Mouse (Mus musculus): ENCODE measurements around the gene Efcab11. TPM values are rescaled to one million over a fixed set of nuclear protein-coding genes. Genes with fewer than 3 reads are reported as not detected.
A peak's percentile ranks its signal among the peaks of the same experiment; 100 is the strongest.

Efcab11 gene
- polyA plus RNA-seq, 1 experiment from 2014 or later = 24.9 TPM

DNA sequence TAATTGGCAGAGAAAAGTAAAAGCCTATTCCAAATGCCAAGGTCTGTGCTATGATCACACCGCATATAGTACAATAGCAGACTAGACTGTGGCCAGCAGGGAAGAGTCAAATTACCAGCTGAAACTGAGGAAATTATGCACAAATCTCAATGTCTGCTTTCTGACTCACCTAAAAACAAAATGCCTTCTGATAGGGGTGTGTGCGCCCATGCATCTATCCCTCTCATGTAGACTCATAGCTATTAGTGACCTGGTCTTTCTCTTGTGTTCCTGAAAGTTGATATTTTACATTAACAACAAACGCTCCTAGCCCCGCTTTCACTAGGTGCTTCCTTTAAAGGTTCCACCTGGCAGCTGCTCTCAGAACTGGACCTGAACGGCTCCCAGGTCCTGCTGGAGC, 102.5 kb downstream of the Efcab11 start:
- Histone ChIP-seq H3K4me1 (peaks cover 7% of the 10 kb centered on the region), H3K4me3 (no peak overlapping the region), H3K9me3 (replicated peaks) (no peaks in the 10 kb centered on the region), H3K27me3 (ENCODE audit: low read depth, poor library complexity, severe bottlenecking) (no peaks in the 10 kb centered on the region), H3K36me3 (no peaks in the 10 kb centered on the region), H3K27ac (replicated peaks) (no peak overlapping the region)
- no peak for DNase-seq (ENCODE audit: low spot score)
- WGBS = 93% methylated on average over 5 of the region's 5 CpGs

DNA sequence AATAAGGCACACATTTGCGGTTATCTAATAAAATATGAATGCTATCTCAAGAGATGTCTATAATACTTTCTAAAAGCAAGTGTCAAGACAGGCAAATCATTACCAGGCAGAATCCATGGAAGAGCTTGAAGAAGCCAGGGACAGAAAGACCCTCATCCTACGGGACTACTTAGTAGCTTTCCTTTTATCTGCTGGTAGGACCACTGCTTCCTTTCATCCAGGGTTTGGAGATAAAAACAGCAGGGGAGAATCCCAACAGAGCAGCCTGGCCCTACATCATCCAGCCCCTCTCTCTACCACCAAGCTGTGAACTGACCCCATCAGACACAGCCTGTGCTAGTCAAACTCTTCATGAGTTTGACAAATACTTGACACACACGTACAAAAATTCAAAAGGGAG, 103.8 kb downstream of the Efcab11 start:
- WGBS = 80% methylated on average over 3 of the region's 3 CpGs
- Histone ChIP-seq H3K4me3 (no peak overlapping the region), H3K9me3 (replicated peaks) (no peaks in the 10 kb centered on the region), H3K36me3 (no peaks in the 10 kb centered on the region), H3K27ac (replicated peaks) (no peak overlapping the region), H3K27me3 (ENCODE audit: low read depth, poor library complexity, severe bottlenecking) (no peaks in the 10 kb centered on the region), H3K4me1 (peaks cover 12% of the 10 kb centered on the region)
- no peak for DNase-seq (ENCODE audit: low spot score)

DNA sequence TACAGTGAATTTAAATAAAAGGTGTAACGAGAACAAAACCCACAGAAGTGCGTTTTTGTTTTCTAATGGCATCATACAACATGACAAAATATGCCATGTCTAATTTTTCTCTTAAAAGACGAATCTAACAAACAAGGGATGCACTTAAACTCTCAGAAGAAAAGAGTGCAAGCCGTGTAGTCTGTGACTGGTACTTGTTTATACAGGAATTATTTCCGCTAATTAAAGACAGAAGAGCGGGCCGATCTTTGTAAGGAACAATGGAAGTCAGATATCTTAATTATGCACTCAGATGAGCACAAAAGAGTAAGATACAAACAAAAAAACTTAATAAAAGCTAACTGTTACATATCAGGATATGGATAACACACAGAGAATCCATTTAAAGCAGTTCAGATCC, 104.3 kb downstream of the Efcab11 start:
- Histone ChIP-seq H3K4me1 (peaks cover 12% of the 10 kb centered on the region), H3K4me3 (no peak overlapping the region), H3K27me3 (ENCODE audit: low read depth, poor library complexity, severe bottlenecking) (no peaks in the 10 kb centered on the region), H3K9me3 (replicated peaks) (no peaks in the 10 kb centered on the region), H3K27ac (replicated peaks) (no peak overlapping the region), H3K36me3 (no peaks in the 10 kb centered on the region)
- 70% methylated on average over 7 of the region's 7 CpGs for WGBS
- no peak for DNase-seq (ENCODE audit: low spot score)

DNA sequence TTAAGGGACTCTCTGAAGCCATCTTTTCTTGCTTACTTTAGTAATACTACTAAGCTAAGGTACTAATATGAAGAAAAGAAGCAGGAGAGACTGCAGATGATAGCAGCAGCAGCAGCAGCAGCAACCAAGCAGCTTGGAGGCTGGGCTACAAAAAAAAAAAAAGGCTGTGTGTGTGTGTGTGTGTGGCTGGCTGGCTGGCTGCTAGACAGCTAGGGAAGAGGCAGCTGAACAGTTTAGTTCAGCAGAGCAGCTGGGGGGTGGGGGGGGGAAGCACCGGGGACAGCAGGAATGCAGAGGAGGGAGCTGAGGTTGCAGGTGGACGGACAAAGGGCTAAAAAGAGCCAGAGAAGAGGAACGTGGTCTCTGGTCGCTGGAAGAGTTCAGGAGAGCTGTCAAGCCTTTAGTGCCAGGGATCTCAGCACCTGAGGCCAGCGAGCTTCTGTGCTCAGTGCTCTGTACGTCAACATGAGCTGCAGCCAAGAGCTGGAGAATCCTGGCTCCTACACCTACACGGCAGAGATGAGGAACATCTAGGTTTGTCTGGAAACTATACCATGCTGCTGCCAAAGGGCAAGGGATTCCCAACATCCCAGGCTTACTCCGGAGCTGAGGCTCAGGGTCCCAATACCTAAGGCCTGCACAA, 107.6 kb downstream of the Efcab11 start:
- DNase-seq (ENCODE audit: low spot score) = no peak
- Histone ChIP-seq H3K27ac (replicated peaks) (no peak overlapping the region; the same call in 1 of the 2 replicates), H3K4me3 (no peak overlapping the region), H3K4me1 (peaks cover 16% of the 10 kb centered on the region), H3K27me3 (ENCODE audit: low read depth, poor library complexity, severe bottlenecking) (no peaks in the 10 kb centered on the region), H3K9me3 (replicated peaks) (no peaks in the 10 kb centered on the region), H3K36me3 (no peaks in the 10 kb centered on the region)
- WGBS = 58% methylated on average over 8 of the region's 8 CpGs

GRCm38 (mm10) chr12:99774864-99775263, 109.4 kb downstream of the Efcab11 start:
- H3K36me3 ChIP-seq = no peaks in the 10 kb centered on the region
- no peak for DNase-seq (ENCODE audit: low spot score)
- peaks cover 15% of the 10 kb centered on the region for H3K4me1 ChIP-seq
- no peaks in the 10 kb centered on the region for H3K9me3 ChIP-seq (replicated peaks)
- H3K27ac ChIP-seq (replicated peaks) = no peak overlapping the region
- WGBS = 89% methylated on average over 2 of the region's 2 CpGs
- no peaks in the 10 kb centered on the region for H3K27me3 ChIP-seq (ENCODE audit: low read depth, poor library complexity, severe bottlenecking)
- no peak overlapping the region for H3K4me3 ChIP-seq

- H3K4me3 ChIP-seq = no peak overlapping the region
- WGBS = 62% methylated on average over 5 of the region's 5 CpGs
- H3K36me3 ChIP-seq = no peaks in the 10 kb centered on the region
- H3K27me3 ChIP-seq (ENCODE audit: low read depth, poor library complexity, severe bottlenecking) = no peaks in the 10 kb centered on the region
- no peak for DNase-seq (ENCODE audit: low spot score)
- no peak overlapping the region for H3K27ac ChIP-seq (replicated peaks)
- peaks cover 10% of the 10 kb centered on the region for H3K4me1 ChIP-seq
- H3K9me3 ChIP-seq (replicated peaks) = no peaks in the 10 kb centered on the region
These were observed 110.5 kb downstream of the Efcab11 start for GRCm38 (mm10) chr12:99773636-99774193.

DNA sequence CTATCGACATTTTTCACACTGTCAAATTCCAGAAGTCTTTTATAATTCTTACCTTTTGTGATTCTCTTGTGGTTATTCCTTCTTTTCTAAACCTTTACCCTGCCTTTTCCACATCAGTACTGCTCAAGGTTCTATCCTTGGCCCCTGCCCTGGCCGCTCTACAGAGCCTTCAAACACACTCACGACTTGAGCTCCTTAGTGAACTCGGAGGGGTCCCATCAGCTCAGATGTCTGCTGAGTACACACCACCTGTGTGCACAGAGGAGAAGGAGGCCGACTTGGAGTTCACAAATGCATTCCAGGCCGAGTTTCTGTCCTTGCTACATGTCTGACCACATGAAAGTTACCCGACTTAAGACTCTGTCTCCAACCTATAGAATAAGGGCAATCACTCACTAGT, 113.2 kb downstream of the Efcab11 start:
- Histone ChIP-seq H3K4me3 (no peak overlapping the region), H3K9me3 (replicated peaks) (no peaks in the 10 kb centered on the region), H3K4me1 (peaks cover 4% of the 10 kb centered on the region; the same call in 1 of the 2 replicates), H3K27ac (replicated peaks) (no peak overlapping the region), H3K27me3 (ENCODE audit: low read depth, poor library complexity, severe bottlenecking) (no peaks in the 10 kb centered on the region), H3K36me3 (no peaks in the 10 kb centered on the region)
- no peak for DNase-seq (ENCODE audit: low spot score)
- WGBS = 93% methylated on average over 7 of the region's 7 CpGs

- no peaks in the 10 kb centered on the region for H3K36me3 ChIP-seq
- H3K4me1 ChIP-seq = peaks cover 4% of the 10 kb centered on the region; the same call in 1 of the 2 replicates
- no peak overlapping the region for H3K4me3 ChIP-seq
- no peak for DNase-seq (ENCODE audit: low spot score)
- no peak overlapping the region for H3K27ac ChIP-seq (replicated peaks)
- no peaks in the 10 kb centered on the region for H3K27me3 ChIP-seq (ENCODE audit: low read depth, poor library complexity, severe bottlenecking)
- no peaks in the 10 kb centered on the region for H3K9me3 ChIP-seq (replicated peaks)
- 93% methylated on average over 3 of the region's 3 CpGs for WGBS
These were observed 114.6 kb downstream of the Efcab11 start for GRCm38 (mm10) chr12:99769626-99770025.

GRCm38 (mm10) chr12:99767691-99768090, 116.5 kb downstream of the Efcab11 start:
- peaks cover 6% of the 10 kb centered on the region for H3K27me3 ChIP-seq (ENCODE audit: low read depth, poor library complexity, severe bottlenecking)
- H3K4me3 ChIP-seq = no peak overlapping the region
- 0 out of 2 replicates have a peak, but pooled peaks cover 2% of the 10 kb centered on the region for H3K4me1 ChIP-seq
- H3K27ac ChIP-seq (replicated peaks) = no peak overlapping the region
- WGBS = 96% methylated on average over 11 of the region's 11 CpGs
- H3K9me3 ChIP-seq (replicated peaks) = no peaks in the 10 kb centered on the region
- H3K36me3 ChIP-seq = no peaks in the 10 kb centered on the region
- no peak for DNase-seq (ENCODE audit: low spot score)

- Histone ChIP-seq H3K27me3 (ENCODE audit: low read depth, poor library complexity, severe bottlenecking) (peaks cover 14% of the 10 kb centered on the region), H3K27ac (replicated peaks) (no peak overlapping the region), H3K9me3 (replicated peaks) (no peaks in the 10 kb centered on the region), H3K4me3 (no peak overlapping the region), H3K4me1 (0 out of 2 replicates have a peak, but pooled peaks cover 2% of the 10 kb centered on the region), H3K36me3 (no peaks in the 10 kb centered on the region)
- DNase-seq (ENCODE audit: low spot score) = no peak
- WGBS = 93% methylated on average over 6 of the region's 6 CpGs
These were observed 118.3 kb downstream of the Efcab11 start for GRCm38 (mm10) chr12:99765979-99766378.

DNA sequence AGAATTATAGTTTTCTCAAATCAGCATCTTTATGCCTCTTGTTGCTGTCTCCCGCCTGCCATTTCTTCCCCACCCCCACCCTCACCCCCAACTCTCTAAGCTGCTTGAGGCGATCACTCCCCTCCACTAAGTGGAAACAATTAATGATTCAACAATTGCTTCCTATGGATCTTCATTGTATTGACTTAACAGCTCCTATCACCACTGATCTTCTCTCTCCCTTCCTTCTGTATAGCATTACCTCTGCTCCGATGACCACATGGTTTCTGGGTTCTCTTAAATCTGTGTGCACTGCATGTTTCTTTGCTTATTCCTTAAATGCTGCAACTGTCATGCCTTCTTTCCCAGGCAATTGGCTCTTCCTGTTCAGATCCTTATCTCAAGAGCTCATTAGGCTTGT, 120.2 kb downstream of the Efcab11 start:
- 80% methylated on average over 3 of the region's 3 CpGs for WGBS
- H3K27me3 ChIP-seq (ENCODE audit: low read depth, poor library complexity, severe bottlenecking) = peaks cover 14% of the 10 kb centered on the region
- H3K9me3 ChIP-seq (replicated peaks) = no peaks in the 10 kb centered on the region
- no peak overlapping the region for H3K4me3 ChIP-seq
- H3K27ac ChIP-seq (replicated peaks) = no peak overlapping the region
- no peaks in the 10 kb centered on the region for H3K36me3 ChIP-seq
- DNase-seq (ENCODE audit: low spot score) = no peak
- 0 out of 2 replicates have a peak, but pooled peaks cover 2% of the 10 kb centered on the region for H3K4me1 ChIP-seq

DNA sequence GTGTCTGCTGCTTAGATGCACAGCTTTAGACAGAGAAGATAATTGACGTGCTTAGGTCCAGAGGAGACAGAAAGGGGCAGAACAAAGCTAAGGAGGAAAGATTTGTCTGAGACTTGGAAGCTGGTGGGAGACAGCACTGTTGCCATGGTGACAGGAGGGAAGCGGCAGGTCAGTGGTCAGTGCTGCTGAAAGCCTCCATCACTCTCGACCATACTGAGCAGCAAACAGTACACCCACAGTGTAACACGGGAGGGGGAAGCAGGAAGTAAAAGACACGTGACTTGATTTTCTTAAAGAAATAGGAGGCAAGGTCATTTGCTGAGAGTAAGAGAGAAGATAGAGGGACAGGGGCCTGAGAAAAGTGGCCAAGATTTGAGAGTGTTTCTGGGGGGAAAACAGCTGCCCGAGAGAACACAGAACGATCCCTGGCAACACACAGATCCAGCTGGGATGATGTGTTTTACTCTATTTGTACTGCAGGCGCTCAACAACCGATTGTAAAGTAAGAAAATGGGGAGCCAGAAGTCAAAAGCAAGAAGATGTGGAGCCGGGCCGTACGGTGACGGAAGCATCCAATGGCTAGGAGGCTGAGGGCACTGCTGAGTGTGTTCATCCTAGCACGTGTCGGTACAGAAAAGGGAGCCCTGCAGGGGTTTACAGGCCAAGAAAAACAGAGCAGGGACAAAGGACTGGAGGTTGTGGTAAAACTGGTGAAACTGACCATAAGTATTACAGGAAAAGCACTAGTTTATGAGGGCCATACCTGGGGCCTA, 126.3 kb downstream of the Efcab11 start:
- Histone ChIP-seq H3K9me3 (replicated peaks) (no peaks in the 10 kb centered on the region), H3K4me1 (peaks cover 29% of the 10 kb centered on the region), H3K4me3 (peak overlapping the region; percentile 43), H3K36me3 (no peaks in the 10 kb centered on the region), H3K27me3 (ENCODE audit: low read depth, poor library complexity, severe bottlenecking) (peaks cover 47% of the 10 kb centered on the region), H3K27ac (replicated peaks) (peak overlapping the region; percentile 71)
- DNase-seq (ENCODE audit: low spot score) = peak; percentile 83
- whole genome bisulfite sequencing = 45% methylated on average over 15 of the region's 15 CpGs
